Mouse (Mus musculus): Measurements from ENCODE around the gene Dennd4a. TPM values are rescaled to one million over a fixed set of nuclear protein-coding genes. Genes with fewer than 3 reads are reported as not detected.

The Dennd4a gene
- total and polyA plus RNA-seq, 2 experiments from 2014 or later, result 5.2 to 18.5 TPM

GRCm38 (mm10) chr9:64957276-64957675, 146.1 kb downstream of the Dennd4a start:
- TF ChIP-seq CTCF (IDR thresholded peaks at IDR 0.05; ENCODE audit: low read depth), result no peak
- DNase-seq (no peak), ATAC-seq (no peak)
- Histone ChIP-seq H3K9me3 (ENCODE audit: low read length) (no peaks in the 10 kb centered on the region), H3K4me3 (ENCODE audit: low read depth, low read length) (no peak overlapping the region), H3K27me3 (ENCODE audit: insufficient read depth, low read length) (no peaks in the 10 kb centered on the region), H3K27ac (ENCODE audit: low read depth, low read length) (no peak overlapping the region), H3K36me3 (ENCODE audit: insufficient read depth) (no peaks in the 10 kb centered on the region), H3K4me2 (ENCODE audit: low read depth) (no peak overlapping the region), H3K4me1 (ENCODE audit: insufficient read depth) (0 out of 2 replicates have a peak, but pooled peaks cover 5% of the 10 kb centered on the region), H3K9ac (no peak overlapping the region)
- WGBS, result 96% methylated on average over 3 of the region's 3 CpGs

GRCm38 (mm10) chr9:64960117-64960977, 149.2 kb downstream of the Dennd4a start, which contains the start of gene Ints14:
Gene Ints14 (plus strand): TSS chr9:64960905.
- Histone ChIP-seq H3K36me3 (ENCODE audit: insufficient read depth) (peaks cover 12% of the 10 kb centered on the region), H3K27ac (ENCODE audit: low read depth, low read length) (peak within 1 kb of the TSS; percentile 78), H3K4me1 (ENCODE audit: insufficient read depth) (0 out of 2 replicates have a peak, but pooled peaks cover 5% of the 10 kb centered on the region), H3K4me2 (ENCODE audit: low read depth) (peak within 1 kb of the TSS; percentile 60), H3K9ac (peak within 1 kb of the TSS; percentile 80), H3K9me3 (ENCODE audit: low read length) (no peaks in the 10 kb centered on the region), H3K27me3 (ENCODE audit: insufficient read depth, low read length) (no peaks in the 10 kb centered on the region), H3K4me3 (ENCODE audit: low read depth, low read length) (peak within 1 kb of the TSS; percentile 75)
- TF ChIP-seq CTCF (IDR thresholded peaks at IDR 0.05; ENCODE audit: low read depth), result peak; percentile 87
- WGBS, result 6% methylated on average over 29 of the region's 29 CpGs
- peak; percentile 98 for DNase-seq
- peak; percentile 98 for ATAC-seq

- Histone ChIP-seq H3K27me3 (ENCODE audit: insufficient read depth, low read length) (no peaks in the 10 kb centered on the region), H3K36me3 (ENCODE audit: insufficient read depth) (peaks cover 18% of the 10 kb centered on the region), H3K9ac (peak overlapping the region; percentile 80), H3K27ac (ENCODE audit: low read depth, low read length) (peak overlapping the region; percentile 78), H3K9me3 (ENCODE audit: low read length) (no peaks in the 10 kb centered on the region), H3K4me1 (ENCODE audit: insufficient read depth) (0 out of 2 replicates have a peak, but pooled peaks cover 5% of the 10 kb centered on the region), H3K4me3 (ENCODE audit: low read depth, low read length) (peak overlapping the region; percentile 75), H3K4me2 (ENCODE audit: low read depth) (peak overlapping the region; percentile 60)
- TF ChIP-seq CTCF (IDR thresholded peaks at IDR 0.05; ENCODE audit: low read depth), result no peak
- no peak for DNase-seq
- whole genome bisulfite sequencing, result 0% methylated on average over 17 of the region's 17 CpGs
- peak; percentile 76 for ATAC-seq
These were observed 149.8 kb downstream of the Dennd4a start for GRCm38 (mm10) chr9:64960978-64961320.

Other genes with a start within 250 kb of the Dennd4a start
- gene Rab11a, start 73.6 kb upstream of the Dennd4a start, total RNA-seq (2014; rRNA removed), result 212 and 236 TPM in 2 replicates
- gene Rab11a, start 73.6 kb upstream of the Dennd4a start, polyA plus RNA-seq (2015; fragmentation: Nextera tagmentation; extraction: Ambion mirVana), result 449 and 471 TPM in 2 replicates
- 0.08 and 0.24 TPM in 2 replicates for gene Slc24a1, start 140.3 kb downstream of the Dennd4a start, total RNA-seq (2014; rRNA removed)
- 0.15 and 0.34 TPM in 2 replicates for gene Slc24a1, start 140.3 kb downstream of the Dennd4a start, polyA plus RNA-seq (2015; fragmentation: Nextera tagmentation; extraction: Ambion mirVana)
- gene Ints14, start 149.6 kb downstream of the Dennd4a start, total RNA-seq (2014; rRNA removed), result 33.9 and 37.5 TPM in 2 replicates
- gene Ints14, start 149.6 kb downstream of the Dennd4a start, polyA plus RNA-seq (2015; fragmentation: Nextera tagmentation; extraction: Ambion mirVana), result 33.4 and 34.6 TPM in 2 replicates
- 180 and 182 TPM in 2 replicates for gene Hacd3, start 210.4 kb downstream of the Dennd4a start, total RNA-seq (2014; rRNA removed)
- gene Hacd3, start 210.4 kb downstream of the Dennd4a start, polyA plus RNA-seq (2015; fragmentation: Nextera tagmentation; extraction: Ambion mirVana), result 117 and 165 TPM in 2 replicates
- gene Dpp8, start 221.1 kb downstream of the Dennd4a start, total RNA-seq (2014; rRNA removed), result 90.4 and 111 TPM in 2 replicates
- gene Dpp8, start 221.1 kb downstream of the Dennd4a start, polyA plus RNA-seq (2015; fragmentation: Nextera tagmentation; extraction: Ambion mirVana), result 21.2 and 25.6 TPM in 2 replicates

Data from forebrain, postnatal 0 days (tissue).